Mouse (Mus musculus) lung, postnatal 0 days (tissue): Measurements from ENCODE around the gene Plac1. TPM values are rescaled to one million over a fixed set of nuclear protein-coding genes. Genes with fewer than 3 reads are reported as not detected.

Experiments used
- ATAC-seq: fragments of 200-750 bp; cut with Nextera tagmentation; 2 replicates; pipeline ENCODE4 v1.8.0; 2017; ENCODE audit warnings: moderate library complexity
- DNase-seq: peaks from one replicate; pipeline ENCODE4 v3.0.0-alpha.2; 2016; ENCODE audit warnings: low spot score
- H3K27ac ChIP-seq: fragments of 300-500 bp; sonication (generic); 2 replicates; pipeline ENCODE4 v1.5.1; 2014; ENCODE audit warnings: antibody characterized with exemption, mild to moderate bottlenecking, low read length, mixed read lengths
- H3K27me3 ChIP-seq: fragments of 300-500 bp; sonication (generic); replicated peaks from 2 replicates; pipeline ENCODE4 v1.6.1; 2014; ENCODE audit warnings: low read length, mixed read lengths; ENCODE audit not compliant: insufficient read depth
- H3K36me3 ChIP-seq: fragments of 300-500 bp; sonication (generic); 2 replicates; pipeline ENCODE4 v1.6.1; 2014; ENCODE audit warnings: low read length, mixed read lengths; ENCODE audit not compliant: insufficient read depth
- H3K4me1 ChIP-seq: fragments of 300-500 bp; sonication (generic); 2 replicates; pipeline ENCODE4 v1.6.1; 2014; ENCODE audit warnings: antibody characterized with exemption, low read depth, low read length, mixed read lengths; ENCODE audit not compliant: insufficient read depth
- H3K4me2 ChIP-seq: fragments of 300-500 bp; sonication (generic); replicated peaks from 2 replicates; pipeline ENCODE4 v1.6.1; 2014; ENCODE audit warnings: low read depth, mild to moderate bottlenecking, low read length, moderate library complexity, mixed read lengths
- H3K4me3 ChIP-seq: fragments of 300-500 bp; sonication (generic); 2 replicates; pipeline ENCODE4 v1.5.1; 2014; ENCODE audit warnings: low read depth, low read length
- H3K9ac ChIP-seq: fragments of 300-500 bp; sonication (generic); replicated peaks from 2 replicates; pipeline ENCODE4 v1.6.1; 2014; ENCODE audit warnings: low read depth, mild to moderate bottlenecking
- H3K9me3 ChIP-seq: fragments of 300-500 bp; sonication (generic); 2 replicates; pipeline ENCODE4 v1.6.1; 2016; ENCODE audit warnings: low read length, mixed read lengths
- CTCF ChIP-seq: IDR thresholded peaks from 2 replicates; pipeline ENCODE4 v1.5.1; 2016; ENCODE audit warnings: antibody characterized with exemption, mild to moderate bottlenecking
- EP300 ChIP-seq: IDR thresholded peaks from 2 replicates; pipeline ENCODE4 v1.6.1; 2016; ENCODE audit warnings: antibody characterized with exemption, mild to moderate bottlenecking, control low read depth
- WGBS: fragments of 180-500 bp; shearing (Covaris S2); extraction: QIAGEN DNeasy Blood & Tissue Kit; methylation state at CpG from one replicate; pipeline ENCODE4 v1.1.7; 2014; 5-methylcytosine and 5-hydroxymethylcytosine counted together
- polyA plus RNA-seq: library from polyadenylated mRNA; unstranded; fragments of >200 nt; fragmentation: Nextera tagmentation; extraction: Ambion mirVana; gene quantifications from 2 replicates; pipeline ENCODE4 v1.2.1, GENCODE M21; 2015

Plac1 gene
- polyA plus RNA-seq, 1 experiment from 2014 or later = 3.9 TPM

- H3K27ac ChIP-seq = peak overlapping the region; percentile 23
- no peaks in the 10 kb centered on the region for H3K9me3 ChIP-seq
- no peaks in the 10 kb centered on the region for H3K27me3 ChIP-seq
- H3K4me3 ChIP-seq = no peak overlapping the region
- H3K9ac ChIP-seq = no peak overlapping the region
- H3K4me2 ChIP-seq = no peak overlapping the region
- TF ChIP-seq CTCF = no peak
- TF ChIP-seq EP300 = no peak
- no peaks in the 10 kb centered on the region for H3K36me3 ChIP-seq
- DNase-seq (no peak), ATAC-seq (no peak)
- H3K4me1 ChIP-seq = no peaks in the 10 kb centered on the region
- 38% methylated on average over 7 of the region's 7 CpGs for WGBS
Observed at GRCm38 (mm10) chrX:53209431-53209830, 30.5 kb downstream of the Plac1 start.

GRCm38 (mm10) chrX:53204690-53205311, 35.1 kb downstream of the Plac1 start:
- DNase-seq (peak; percentile 75), ATAC-seq (peak; percentile 89)
- no peaks in the 10 kb centered on the region for H3K9me3 ChIP-seq
- no peak overlapping the region for H3K9ac ChIP-seq
- 22% methylated on average over 3 of the region's 3 CpGs for WGBS
- peak; percentile 79 for TF ChIP-seq EP300
- TF ChIP-seq CTCF = no peak
- no peak overlapping the region for H3K4me3 ChIP-seq
- H3K27ac ChIP-seq = no peak overlapping the region
- no peaks in the 10 kb centered on the region for H3K36me3 ChIP-seq
- no peaks in the 10 kb centered on the region for H3K27me3 ChIP-seq
- H3K4me1 ChIP-seq = no peaks in the 10 kb centered on the region
- H3K4me2 ChIP-seq = no peak overlapping the region

GRCm38 (mm10) chrX:53201616-53202015, 38.3 kb downstream of the Plac1 start:
- no peak overlapping the region for H3K4me2 ChIP-seq
- TF ChIP-seq CTCF = no peak
- TF ChIP-seq EP300 = no peak
- H3K9ac ChIP-seq = no peak overlapping the region
- no peaks in the 10 kb centered on the region for H3K36me3 ChIP-seq
- ATAC-seq (no peak), DNase-seq (no peak)
- no peaks in the 10 kb centered on the region for H3K4me1 ChIP-seq
- WGBS = 63% methylated on average over 5 of the region's 5 CpGs
- H3K9me3 ChIP-seq = no peaks in the 10 kb centered on the region
- no peak overlapping the region for H3K4me3 ChIP-seq
- no peaks in the 10 kb centered on the region for H3K27me3 ChIP-seq
- no peak overlapping the region for H3K27ac ChIP-seq

- Histone ChIP-seq H3K4me3 (no peak overlapping the region), H3K4me2 (no peak overlapping the region), H3K27ac (no peak overlapping the region), H3K9ac (no peak overlapping the region), H3K27me3 (no peaks in the 10 kb centered on the region), H3K36me3 (no peaks in the 10 kb centered on the region), H3K9me3 (no peaks in the 10 kb centered on the region), H3K4me1 (no peaks in the 10 kb centered on the region)
- ATAC-seq (no peak; the same call in 1 of the 2 replicates), DNase-seq (no peak)
- 55% methylated on average over 4 of the region's 4 CpGs for WGBS
- no peak for TF ChIP-seq CTCF
Observed at GRCm38 (mm10) chrX:53197681-53198080, 42.2 kb downstream of the Plac1 start.

- TF ChIP-seq CTCF (no peak), EP300 (no peak)
- ATAC-seq (no peak), DNase-seq (no peak)
- 66% methylated on average over 5 of the region's 5 CpGs for WGBS
- Histone ChIP-seq H3K4me2 (no peak overlapping the region), H3K36me3 (no peaks in the 10 kb centered on the region), H3K27ac (no peak overlapping the region), H3K27me3 (no peaks in the 10 kb centered on the region), H3K4me3 (no peak overlapping the region), H3K9ac (no peak overlapping the region), H3K4me1 (no peaks in the 10 kb centered on the region), H3K9me3 (no peaks in the 10 kb centered on the region)
Observed at GRCm38 (mm10) chrX:53196392-53196791, 43.5 kb downstream of the Plac1 start.

GRCm38 (mm10) chrX:53188692-53189091, 51.2 kb downstream of the Plac1 start:
- WGBS = 46% methylated on average over 1 of the region's 1 CpGs
- Histone ChIP-seq H3K27me3 (no peaks in the 10 kb centered on the region), H3K4me3 (no peak overlapping the region), H3K4me1 (no peaks in the 10 kb centered on the region), H3K4me2 (no peak overlapping the region), H3K9ac (no peak overlapping the region), H3K27ac (no peak overlapping the region), H3K36me3 (no peaks in the 10 kb centered on the region), H3K9me3 (no peaks in the 10 kb centered on the region)
- ATAC-seq = no peak; the same call in 1 of the 2 replicates
- TF ChIP-seq EP300 (no peak), CTCF (no peak)
- DNase-seq = no peak

GRCm38 (mm10) chrX:53179801-53180200, 60.1 kb downstream of the Plac1 start:
- Histone ChIP-seq H3K4me3 (no peak overlapping the region), H3K4me2 (no peak overlapping the region), H3K9me3 (no peaks in the 10 kb centered on the region), H3K27me3 (no peaks in the 10 kb centered on the region), H3K36me3 (no peaks in the 10 kb centered on the region), H3K4me1 (no peaks in the 10 kb centered on the region), H3K9ac (no peak overlapping the region), H3K27ac (no peak overlapping the region)
- ATAC-seq = no peak
- 55% methylated on average over 3 of the region's 3 CpGs for WGBS
- no peak for DNase-seq
- TF ChIP-seq CTCF (no peak), EP300 (no peak)
